Mouse (Mus musculus): ENCODE data around the gene Il22ra2. TPM values are rescaled to one million over a fixed set of nuclear protein-coding genes. Genes with fewer than 3 reads are reported as not detected.
"Not testable (repeated sequence)": the region's sequence is repeated elsewhere in the genome, so short reads cannot be mapped to it uniquely, and the experiment has no call there.

The Il22ra2 gene
- polyA plus RNA-seq, 1 experiment = not detected

DNA sequence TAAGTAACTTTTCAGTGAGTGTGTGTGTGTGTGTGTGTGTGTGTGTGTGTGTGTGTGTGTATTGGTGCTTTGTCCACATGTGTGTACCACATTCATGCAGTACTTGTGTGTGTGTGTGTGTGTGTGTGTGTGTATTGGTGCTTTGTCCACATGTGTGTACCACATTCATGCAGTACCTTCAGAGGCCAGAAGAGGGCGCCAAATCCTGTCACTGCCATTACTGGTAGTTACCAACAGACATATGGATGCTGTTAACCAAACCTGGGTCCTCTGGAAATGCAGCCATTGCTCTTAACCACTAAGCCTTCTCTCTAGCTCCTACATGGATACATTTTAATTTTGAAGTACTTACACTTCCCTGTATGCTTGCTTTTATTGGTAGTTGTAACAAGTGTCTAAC is 20.3 kb upstream of the Il22ra2 start:
- H3K4me3 ChIP-seq (ENCODE audit: insufficient read depth, poor library complexity, severe bottlenecking); H3ac ChIP-seq (ENCODE audit: control insufficient read depth, insufficient read length, low read depth); H3K27me3 ChIP-seq (ENCODE audit: control insufficient read depth, insufficient read depth, insufficient read length); H3K79me3 ChIP-seq (ENCODE audit: low read depth); H3K79me2 ChIP-seq (ENCODE audit: control insufficient read depth, insufficient read depth): not testable (repeated sequence)
- peak; percentile 4 for TF ChIP-seq CTCF (IDR thresholded peaks at IDR 0.05; ENCODE audit: control insufficient read depth, insufficient read depth, insufficient read length)
- H3K36me3 ChIP-seq (ENCODE audit: control insufficient read depth, insufficient read depth) = peaks cover 73% of the 10 kb centered on the region

- no peaks in the 10 kb centered on the region for H3K27me3 ChIP-seq (ENCODE audit: control insufficient read depth, insufficient read depth, insufficient read length)
- H3K79me3 ChIP-seq (ENCODE audit: low read depth) = no peaks in the 10 kb centered on the region
- H3K36me3 ChIP-seq (ENCODE audit: control insufficient read depth, insufficient read depth) = peaks cover 82% of the 10 kb centered on the region
- no peak overlapping the region for H3ac ChIP-seq (ENCODE audit: control insufficient read depth, insufficient read length, low read depth)
- H3K4me3 ChIP-seq (ENCODE audit: insufficient read depth, poor library complexity, severe bottlenecking) = no peak overlapping the region
- TF ChIP-seq MYOG (IDR thresholded peaks at IDR 0.05; ENCODE audit: control insufficient read depth, extremely low read depth, insufficient read length) (no peak), MYOD1 (IDR thresholded peaks at IDR 0.05; ENCODE audit: control insufficient read depth, insufficient read length, low read depth) (no peak), CTCF (IDR thresholded peaks at IDR 0.05; ENCODE audit: control insufficient read depth, insufficient read depth, insufficient read length) (no peak), FOSL1 (IDR thresholded peaks at IDR 0.05; ENCODE audit: insufficient read depth, low read length, poor library complexity, severe bottlenecking) (no peak), USF1 (IDR thresholded peaks at IDR 0.05; ENCODE audit: low read depth) (no peak), MAX (IDR thresholded peaks at IDR 0.05) (no peak), CEBPB (IDR thresholded peaks at IDR 0.05; ENCODE audit: low read depth) (no peak)
- no peaks in the 10 kb centered on the region for H3K79me2 ChIP-seq (ENCODE audit: control insufficient read depth, insufficient read depth)
These were observed 18.6 kb upstream of the Il22ra2 start for GRCm38 (mm10) chr10:19603231-19603630.

DNA sequence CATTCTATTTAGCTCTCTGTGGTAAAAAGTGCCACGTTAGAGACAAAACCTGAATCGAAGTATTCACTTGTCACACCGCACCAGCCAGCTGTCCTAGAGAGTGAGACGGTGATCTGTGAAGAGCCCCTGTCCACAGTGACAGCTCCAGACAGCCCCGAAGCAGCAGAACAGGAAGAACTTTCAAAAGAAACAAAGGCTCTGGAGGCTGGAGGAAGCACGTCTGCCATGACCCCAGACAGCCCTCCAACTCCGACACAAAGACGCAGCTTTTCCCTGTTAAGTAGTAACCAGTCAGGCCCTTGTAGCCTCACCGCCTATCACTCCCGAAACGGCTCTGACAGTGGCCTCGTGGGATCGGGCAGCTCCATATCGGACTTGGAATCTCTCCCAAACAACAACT is 12.7 kb upstream of the Il22ra2 start:
- peaks cover 48% of the 10 kb centered on the region for H3K36me3 ChIP-seq (ENCODE audit: control insufficient read depth, insufficient read depth)
- H3K79me2 ChIP-seq (ENCODE audit: control insufficient read depth, insufficient read depth) = no peaks in the 10 kb centered on the region
- no peaks in the 10 kb centered on the region for H3K79me3 ChIP-seq (ENCODE audit: low read depth)
- H3K27me3 ChIP-seq (ENCODE audit: control insufficient read depth, insufficient read depth, insufficient read length) = no peaks in the 10 kb centered on the region
- no peak overlapping the region for H3ac ChIP-seq (ENCODE audit: control insufficient read depth, insufficient read length, low read depth)
- no peak for TF ChIP-seq MYOG (IDR thresholded peaks at IDR 0.05; ENCODE audit: control insufficient read depth, extremely low read depth, insufficient read length)
- TF ChIP-seq MAX (IDR thresholded peaks at IDR 0.05) = no peak
- H3K4me3 ChIP-seq (ENCODE audit: insufficient read depth, poor library complexity, severe bottlenecking) = no peak overlapping the region

- H3ac ChIP-seq (ENCODE audit: control insufficient read depth, insufficient read length, low read depth) = no peak overlapping the region
- no peak overlapping the region for H3K4me3 ChIP-seq (ENCODE audit: insufficient read depth, poor library complexity, severe bottlenecking)
- H3K79me3 ChIP-seq (ENCODE audit: low read depth) = no peaks in the 10 kb centered on the region
- TF ChIP-seq MYOD1 (IDR thresholded peaks at IDR 0.05; ENCODE audit: control insufficient read depth, insufficient read length, low read depth) (no peak), FOSL1 (IDR thresholded peaks at IDR 0.05; ENCODE audit: insufficient read depth, low read length, poor library complexity, severe bottlenecking) (no peak), CTCF (IDR thresholded peaks at IDR 0.05; ENCODE audit: control insufficient read depth, insufficient read depth, insufficient read length) (no peak), USF1 (IDR thresholded peaks at IDR 0.05; ENCODE audit: low read depth) (no peak), MYOG (IDR thresholded peaks at IDR 0.05; ENCODE audit: control insufficient read depth, extremely low read depth, insufficient read length) (no peak), MAX (IDR thresholded peaks at IDR 0.05) (no peak), CEBPB (IDR thresholded peaks at IDR 0.05; ENCODE audit: low read depth) (no peak)
- H3K36me3 ChIP-seq (ENCODE audit: control insufficient read depth, insufficient read depth) = peaks cover 28% of the 10 kb centered on the region
- H3K79me2 ChIP-seq (ENCODE audit: control insufficient read depth, insufficient read depth) = no peaks in the 10 kb centered on the region
- no peaks in the 10 kb centered on the region for H3K27me3 ChIP-seq (ENCODE audit: control insufficient read depth, insufficient read depth, insufficient read length)
These were observed 10.2 kb upstream of the Il22ra2 start for GRCm38 (mm10) chr10:19611616-19612015.

GRCm38 (mm10) chr10:19613111-19613753 is 8.6 kb upstream of the Il22ra2 start:
- Histone ChIP-seq H3K4me3 (ENCODE audit: insufficient read depth, poor library complexity, severe bottlenecking) (no peak overlapping the region), H3K36me3 (ENCODE audit: control insufficient read depth, insufficient read depth) (peaks cover 18% of the 10 kb centered on the region), H3K27me3 (ENCODE audit: control insufficient read depth, insufficient read depth, insufficient read length) (no peaks in the 10 kb centered on the region), H3ac (ENCODE audit: control insufficient read depth, insufficient read length, low read depth) (no peak overlapping the region), H3K79me3 (ENCODE audit: low read depth) (no peaks in the 10 kb centered on the region), H3K79me2 (ENCODE audit: control insufficient read depth, insufficient read depth) (no peaks in the 10 kb centered on the region)
- TF ChIP-seq MYOG (IDR thresholded peaks at IDR 0.05; ENCODE audit: control insufficient read depth, extremely low read depth, insufficient read length) (no peak), CTCF (IDR thresholded peaks at IDR 0.05; ENCODE audit: control insufficient read depth, insufficient read depth, insufficient read length) (no peak), MYOD1 (IDR thresholded peaks at IDR 0.05; ENCODE audit: control insufficient read depth, insufficient read length, low read depth) (no peak), USF1 (IDR thresholded peaks at IDR 0.05; ENCODE audit: low read depth) (no peak), MAX (IDR thresholded peaks at IDR 0.05) (no peak), CEBPB (IDR thresholded peaks at IDR 0.05; ENCODE audit: low read depth) (no peak)

DNA sequence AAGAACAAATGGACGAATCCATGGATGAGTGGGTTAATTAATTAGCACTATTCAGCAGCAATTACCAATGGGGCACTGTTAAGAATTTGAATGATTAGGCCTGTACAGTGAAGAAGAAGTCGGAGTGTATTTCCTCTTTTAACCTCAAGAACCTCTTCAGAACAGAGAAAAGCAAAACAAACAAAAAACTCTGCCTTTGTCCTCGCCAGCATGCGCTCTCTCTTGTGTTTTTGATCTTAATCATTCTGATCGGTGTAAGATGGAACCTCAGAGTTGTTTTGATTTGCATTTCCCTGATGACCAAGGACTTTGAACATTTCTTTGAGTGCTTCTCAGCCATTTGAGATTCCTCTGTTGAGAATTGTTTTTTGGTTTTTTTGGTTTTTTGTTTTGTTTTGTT is 2.1 kb upstream of the Il22ra2 start:
- TF ChIP-seq MYOG (IDR thresholded peaks at IDR 0.05; ENCODE audit: control insufficient read depth, extremely low read depth, insufficient read length) = no peak
- TF ChIP-seq USF1 (IDR thresholded peaks at IDR 0.05; ENCODE audit: low read depth) = no peak
- no peak for TF ChIP-seq MYOD1 (IDR thresholded peaks at IDR 0.05; ENCODE audit: control insufficient read depth, insufficient read length, low read depth)
- TF ChIP-seq FOSL1 (IDR thresholded peaks at IDR 0.05; ENCODE audit: insufficient read depth, low read length, poor library complexity, severe bottlenecking) = no peak
- TF ChIP-seq CTCF (IDR thresholded peaks at IDR 0.05; ENCODE audit: control insufficient read depth, insufficient read depth, insufficient read length) = no peak
- no peak for TF ChIP-seq CEBPB (IDR thresholded peaks at IDR 0.05; ENCODE audit: low read depth)
- TF ChIP-seq MAX (IDR thresholded peaks at IDR 0.05) = no peak
- H3K27me3 ChIP-seq (ENCODE audit: control insufficient read depth, insufficient read depth, insufficient read length) = peaks cover 4% of the 10 kb centered on the region
- H3K79me3 ChIP-seq (ENCODE audit: low read depth) = no peaks in the 10 kb centered on the region
- no peaks in the 10 kb centered on the region for H3K36me3 ChIP-seq (ENCODE audit: control insufficient read depth, insufficient read depth)
- H3K4me3 ChIP-seq (ENCODE audit: insufficient read depth, poor library complexity, severe bottlenecking) = no peak overlapping the region
- H3ac ChIP-seq (ENCODE audit: control insufficient read depth, insufficient read length, low read depth) = no peak overlapping the region
- no peaks in the 10 kb centered on the region for H3K79me2 ChIP-seq (ENCODE audit: control insufficient read depth, insufficient read depth)

All from C2C12 (cell line).